Mouse (Mus musculus) heart, embryonic 15.5 days (tissue): ENCODE measurements around the gene Polr2i. TPM values are rescaled to one million over a fixed set of nuclear protein-coding genes. Genes with fewer than 3 reads are reported as not detected.
"Not testable (repeated sequence)": the region's sequence is repeated elsewhere in the genome, so short reads cannot be mapped to it uniquely, and the experiment has no call there.

ENCODE experiments used
- ATAC-seq: fragments of 200-750 bp; cut with Nextera tagmentation; replicated peaks from 2 replicates; pipeline ENCODE4 v1.8.0; 2017; ENCODE audit warnings: low read depth, moderate TSS enrichment; ENCODE audit not compliant: insufficient number of reproducible peaks, insufficient read depth, low FRiP score
- H3K27ac ChIP-seq: fragments of 300-500 bp; sonication (generic); 2 replicates; pipeline ENCODE4 v1.5.1; 2015; ENCODE audit warnings: mild to moderate bottlenecking, inconsistent platforms
- H3K27me3 ChIP-seq: fragments of 300-500 bp; sonication (generic); 2 replicates; pipeline ENCODE4 v1.6.1; 2015; ENCODE audit warnings: inconsistent platforms
- H3K36me3 ChIP-seq: fragments of 300-500 bp; sonication (generic); 2 replicates; pipeline ENCODE4 v1.6.1; 2015; ENCODE audit warnings: mild to moderate bottlenecking, inconsistent platforms
- H3K4me1 ChIP-seq: fragments of 300-500 bp; sonication (generic); replicated peaks from 2 replicates; pipeline ENCODE4 v1.6.1; 2015; ENCODE audit warnings: inconsistent platforms
- H3K4me2 ChIP-seq: fragments of 300-500 bp; sonication (generic); 2 replicates; pipeline ENCODE4 v1.6.1; 2015; ENCODE audit warnings: inconsistent platforms, mild to moderate bottlenecking, moderate library complexity
- H3K4me3 ChIP-seq: fragments of 300-500 bp; sonication (generic); 2 replicates; pipeline ENCODE4 v1.5.1; 2015; ENCODE audit warnings: mild to moderate bottlenecking, inconsistent platforms
- H3K9ac ChIP-seq: fragments of 300-500 bp; sonication (generic); 2 replicates; pipeline ENCODE4 v1.6.1; 2015; ENCODE audit warnings: mild to moderate bottlenecking, inconsistent platforms
- H3K9me3 ChIP-seq: fragments of 300-500 bp; sonication (generic); replicated peaks from 2 replicates; pipeline ENCODE4 v1.6.1; 2016; ENCODE audit warnings: inconsistent platforms
- WGBS: fragments of 180-500 bp; shearing (Covaris S2); methylation state at CpG from one replicate; pipeline ENCODE4 v1.1.7; 2015; ENCODE audit warnings: mixed read lengths; 5-methylcytosine and 5-hydroxymethylcytosine counted together
- polyA plus RNA-seq: library from polyadenylated mRNA; unstranded; fragments of >200 nt; fragmentation: Nextera tagmentation; extraction: Ambion mirVana; gene quantifications from 2 replicates; pipeline ENCODE4 v1.2.1, GENCODE M21; 2015

The Polr2i gene
- polyA plus RNA-seq, 1 experiment from 2014 or later: 99.7 TPM

GRCm38 (mm10) chr7:30206364-30206763 lies 25.4 kb upstream of the Polr2i start:
- H3K9ac ChIP-seq, H3K9me3 ChIP-seq, H3K27ac ChIP-seq, ATAC-seq, H3K36me3 ChIP-seq, H3K4me2 ChIP-seq, H3K4me3 ChIP-seq, H3K27me3 ChIP-seq: not testable (repeated sequence)
- peaks cover 12% of the 10 kb centered on the region; the same call in 1 of the 2 replicates for H3K4me1 ChIP-seq
- WGBS: 55% methylated on average over 5 of the region's 5 CpGs

GRCm38 (mm10) chr7:30211025-30211424 lies 20.7 kb upstream of the Polr2i start:
- no peak overlapping the region for H3K27ac ChIP-seq
- no peaks in the 10 kb centered on the region for H3K27me3 ChIP-seq
- H3K4me1 ChIP-seq: no peaks in the 10 kb centered on the region
- H3K4me3 ChIP-seq: no peak overlapping the region
- H3K4me2 ChIP-seq: no peak overlapping the region
- H3K9me3 ChIP-seq: no peaks in the 10 kb centered on the region
- ATAC-seq: no peak
- H3K9ac ChIP-seq: no peak overlapping the region
- WGBS: 39% methylated on average over 4 of the region's 4 CpGs
- H3K36me3 ChIP-seq: no peaks in the 10 kb centered on the region

- peaks cover 7% of the 10 kb centered on the region; the same call in 1 of the 2 replicates for H3K4me1 ChIP-seq
- ATAC-seq: no peak
Measured at GRCm38 (mm10) chr7:30213881-30214280, 17.9 kb upstream of the Polr2i start.

GRCm38 (mm10) chr7:30215875-30216274 lies 15.9 kb upstream of the Polr2i start:
- H3K4me1 ChIP-seq: peaks cover 16% of the 10 kb centered on the region
- H3K4me3 ChIP-seq: no peak overlapping the region
- WGBS: 77% methylated on average over 3 of the region's 3 CpGs
- no peaks in the 10 kb centered on the region for H3K9me3 ChIP-seq
- no peak overlapping the region for H3K27ac ChIP-seq
- H3K36me3 ChIP-seq: no peaks in the 10 kb centered on the region
- ATAC-seq: no peak
- no peak overlapping the region for H3K9ac ChIP-seq
- H3K4me2 ChIP-seq: no peak overlapping the region
- no peaks in the 10 kb centered on the region for H3K27me3 ChIP-seq

More at GRCm38 (mm10) chr7:30213881-30214280, 17.9 kb upstream of the Polr2i start:
- no peak overlapping the region for H3K27ac ChIP-seq
- H3K27me3 ChIP-seq: no peaks in the 10 kb centered on the region
- no peaks in the 10 kb centered on the region for H3K36me3 ChIP-seq
- no peaks in the 10 kb centered on the region for H3K9me3 ChIP-seq
- H3K9ac ChIP-seq: no peak overlapping the region
- no peak overlapping the region for H3K4me3 ChIP-seq
- no peak overlapping the region for H3K4me2 ChIP-seq
- WGBS: 72% methylated on average over 3 of the region's 3 CpGs

DNA sequence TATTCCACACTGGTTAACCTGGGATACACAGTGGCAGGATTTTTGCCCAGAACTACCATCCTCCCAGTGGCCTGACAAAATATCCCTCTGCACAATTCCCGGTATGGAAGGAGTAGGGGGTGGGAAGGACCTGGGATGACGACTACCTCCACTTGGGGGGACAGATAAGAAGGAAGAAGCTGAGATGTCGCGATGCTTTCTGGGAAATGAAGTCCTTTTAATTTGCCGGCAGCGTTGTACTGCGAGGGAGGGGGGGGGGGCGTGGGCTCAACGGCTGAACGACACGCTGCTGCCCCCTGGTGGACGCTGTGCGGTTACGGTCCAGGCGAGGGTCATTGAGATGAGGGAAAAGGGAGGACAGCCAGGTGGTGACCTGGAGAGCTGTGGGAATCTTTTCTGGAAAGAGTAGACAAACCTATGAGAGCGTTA lies 15.0 kb upstream of the Polr2i start:
- H3K9ac ChIP-seq: no peak overlapping the region; the same call in 1 of the 2 replicates
- H3K27me3 ChIP-seq: no peaks in the 10 kb centered on the region
- 2% methylated on average over 16 of the region's 16 CpGs for WGBS
- peak overlapping the region; percentile 50 for H3K4me2 ChIP-seq
- no peaks in the 10 kb centered on the region for H3K36me3 ChIP-seq
- H3K4me1 ChIP-seq: peaks cover 16% of the 10 kb centered on the region
- peak; percentile 56 for ATAC-seq
- H3K4me3 ChIP-seq: peak overlapping the region; percentile 28
- H3K9me3 ChIP-seq: no peaks in the 10 kb centered on the region
- H3K27ac ChIP-seq: no peak overlapping the region

DNA sequence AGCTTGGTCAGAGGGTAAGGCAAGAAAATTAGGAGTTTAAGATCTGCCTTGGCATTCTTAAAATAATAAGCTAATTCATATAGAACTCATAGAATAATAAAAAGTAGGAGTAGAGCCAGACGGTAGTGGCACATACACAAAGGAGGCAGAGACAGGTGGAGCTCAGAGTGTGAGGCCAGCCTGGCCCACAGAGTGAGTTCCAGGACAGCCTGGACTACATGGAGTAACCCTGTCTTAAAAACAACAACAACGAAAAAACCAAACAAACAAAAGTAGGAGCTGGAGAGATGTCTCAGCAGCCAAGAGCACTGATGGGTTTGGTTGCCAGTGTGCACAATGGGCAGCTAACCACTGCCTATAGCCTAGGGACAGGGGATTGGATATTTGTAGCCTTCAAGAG lies 14.5 kb upstream of the Polr2i start:
- Histone ChIP-seq H3K9ac (no peak overlapping the region), H3K4me2 (no peak overlapping the region), H3K4me1 (peaks cover 16% of the 10 kb centered on the region), H3K9me3 (no peaks in the 10 kb centered on the region), H3K36me3 (no peaks in the 10 kb centered on the region), H3K27me3 (no peaks in the 10 kb centered on the region), H3K4me3 (no peak overlapping the region), H3K27ac (no peak overlapping the region)
- 67% methylated on average over 2 of the region's 2 CpGs for WGBS
- ATAC-seq: no peak

DNA sequence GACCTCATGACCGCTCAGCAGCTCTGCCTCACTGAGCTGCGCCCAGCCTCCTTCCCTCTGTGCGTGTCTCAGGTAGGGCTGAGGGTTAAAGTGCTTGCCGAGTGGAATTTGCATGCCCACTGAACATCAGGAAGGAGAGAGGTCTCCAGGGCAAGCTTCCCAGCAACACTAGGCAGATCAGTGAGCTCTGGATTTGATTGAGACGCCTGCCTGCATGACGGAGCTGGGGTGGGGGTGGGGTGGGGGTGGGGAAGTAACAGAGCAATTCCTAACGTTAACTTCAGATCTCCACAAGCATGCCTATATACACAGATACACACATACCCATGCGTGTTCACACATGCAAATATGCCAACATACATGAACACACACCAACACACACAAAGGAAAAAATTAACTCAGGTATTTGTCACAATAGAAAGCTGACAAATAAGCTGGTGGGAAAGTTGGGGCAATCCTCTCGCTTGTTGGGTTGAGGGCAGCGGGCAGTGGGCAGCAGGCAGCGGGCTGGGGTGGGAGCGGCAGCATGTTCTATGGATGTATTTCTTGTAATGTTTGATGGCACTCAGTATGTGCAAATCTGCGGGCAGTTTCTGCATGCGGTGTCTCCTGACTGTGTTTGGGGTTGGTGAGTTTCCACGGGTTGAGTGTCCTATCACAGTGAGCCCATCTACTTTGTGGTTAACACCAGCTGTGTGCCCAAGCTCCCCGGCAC lies 12.3 kb upstream of the Polr2i start:
- 4% methylated on average over 16 of the region's 16 CpGs for WGBS

GRCm38 (mm10) chr7:30220008-30220356 lies 11.8 kb upstream of the Polr2i start:
- Histone ChIP-seq H3K4me1 (peaks cover 16% of the 10 kb centered on the region), H3K36me3 (peaks cover 16% of the 10 kb centered on the region), H3K27me3 (no peaks in the 10 kb centered on the region), H3K27ac (peak overlapping the region; percentile 33), H3K9ac (peak overlapping the region; percentile 70), H3K4me2 (peak overlapping the region; percentile 93), H3K9me3 (no peaks in the 10 kb centered on the region), H3K4me3 (peak overlapping the region; percentile 58)
- no peak for ATAC-seq
- 23% methylated on average over 11 of the region's 11 CpGs for WGBS

More for the DNA sequence above, 12.3 kb upstream of the Polr2i start:
- H3K36me3 ChIP-seq: peaks cover 14% of the 10 kb centered on the region
- ATAC-seq: peak; percentile 63
- peaks cover 16% of the 10 kb centered on the region for H3K4me1 ChIP-seq
- H3K27me3 ChIP-seq: no peaks in the 10 kb centered on the region
- peak overlapping the region; percentile 33 for H3K27ac ChIP-seq
- H3K9me3 ChIP-seq: no peaks in the 10 kb centered on the region
- peak overlapping the region; percentile 70 for H3K9ac ChIP-seq
- peak overlapping the region; percentile 93 for H3K4me2 ChIP-seq
- peak overlapping the region; percentile 58 for H3K4me3 ChIP-seq

GRCm38 (mm10) chr7:30221433-30221832 lies 10.3 kb upstream of the Polr2i start:
- Histone ChIP-seq H3K27ac (no peak overlapping the region), H3K36me3 (peaks cover 27% of the 10 kb centered on the region), H3K4me3 (no peak overlapping the region), H3K4me2 (no peak overlapping the region), H3K9me3 (no peaks in the 10 kb centered on the region), H3K4me1 (peaks cover 14% of the 10 kb centered on the region), H3K9ac (no peak overlapping the region), H3K27me3 (no peaks in the 10 kb centered on the region)
- WGBS: 80% methylated on average over 3 of the region's 3 CpGs
- ATAC-seq: no peak

DNA sequence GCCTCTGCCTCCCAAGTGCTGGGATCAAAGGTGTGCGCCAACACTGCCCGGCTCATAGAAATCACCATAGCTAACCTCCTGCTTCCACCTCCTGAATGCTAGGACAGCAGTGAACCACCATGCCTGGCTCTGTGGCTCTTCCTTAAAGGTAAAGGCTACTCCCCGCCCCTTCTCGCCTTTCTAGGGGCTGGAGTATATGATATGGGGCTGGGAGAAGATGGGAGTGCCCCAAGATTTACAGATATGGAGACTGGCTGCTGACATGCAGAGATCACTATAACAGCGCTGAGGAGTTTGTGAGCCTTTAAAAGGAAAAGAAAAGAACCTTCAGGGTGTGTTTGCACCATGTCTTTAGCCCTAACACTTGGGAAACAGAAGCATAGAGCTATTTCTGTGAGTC lies 9.5 kb upstream of the Polr2i start:
- WGBS: 89% methylated on average over 5 of the region's 5 CpGs
- Histone ChIP-seq H3K9ac (no peak overlapping the region), H3K27me3 (no peaks in the 10 kb centered on the region), H3K4me2 (no peak overlapping the region), H3K27ac (no peak overlapping the region), H3K4me1 (peaks cover 9% of the 10 kb centered on the region), H3K4me3 (no peak overlapping the region), H3K9me3 (no peaks in the 10 kb centered on the region), H3K36me3 (peaks cover 34% of the 10 kb centered on the region)
- ATAC-seq: no peak

DNA sequence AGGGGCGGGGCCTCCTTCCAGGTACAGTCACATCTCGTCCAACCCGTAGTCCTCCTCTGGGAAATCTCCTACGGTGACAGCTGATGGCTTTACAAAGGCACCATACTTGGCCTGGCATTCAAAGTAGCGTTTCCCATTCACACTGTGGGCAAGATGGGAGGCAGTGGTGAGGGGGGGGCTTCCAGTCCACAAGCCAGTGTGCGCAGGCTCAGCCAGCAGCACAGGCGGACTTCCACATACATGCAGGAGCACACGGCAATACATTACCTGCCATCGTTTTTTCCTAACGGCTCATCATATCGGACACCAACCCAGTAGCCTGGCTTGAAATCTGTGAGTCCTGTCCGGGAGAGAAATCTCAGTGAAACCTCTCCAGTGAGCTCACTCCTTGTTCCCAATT lies 7.5 kb upstream of the Polr2i start:
- H3K36me3 ChIP-seq: peaks cover 34% of the 10 kb centered on the region
- no peak overlapping the region for H3K27ac ChIP-seq
- no peak for ATAC-seq
- H3K9ac ChIP-seq: no peak overlapping the region
- H3K4me2 ChIP-seq: no peak overlapping the region
- H3K4me1 ChIP-seq: peaks cover 6% of the 10 kb centered on the region
- H3K4me3 ChIP-seq: no peak overlapping the region
- H3K27me3 ChIP-seq: no peaks in the 10 kb centered on the region
- WGBS: 93% methylated on average over 12 of the region's 12 CpGs
- no peaks in the 10 kb centered on the region for H3K9me3 ChIP-seq

DNA sequence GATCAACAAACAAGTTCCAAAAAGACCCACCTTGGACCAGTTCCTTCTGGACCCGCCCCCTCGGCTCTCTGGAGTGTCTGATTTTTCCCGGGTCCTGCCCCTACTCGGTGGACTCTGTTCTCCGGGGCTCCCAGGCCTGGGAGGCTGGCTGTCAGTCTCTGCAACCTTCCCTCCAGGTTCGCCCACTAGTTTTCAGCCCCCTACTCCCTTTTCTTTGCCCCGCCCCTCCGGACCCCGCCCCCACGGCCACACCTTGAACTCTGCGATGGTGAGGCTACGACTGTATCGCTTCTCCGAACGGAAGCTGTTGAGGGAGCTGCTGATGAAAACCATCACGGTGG lies 450 bp upstream of the Polr2i start:
- H3K9ac ChIP-seq: peak overlapping the region; percentile 58
- H3K36me3 ChIP-seq: peaks cover 15% of the 10 kb centered on the region
- peaks cover 19% of the 10 kb centered on the region for H3K4me1 ChIP-seq
- H3K4me3 ChIP-seq: peak overlapping the region; percentile 63
- H3K4me2 ChIP-seq: peak overlapping the region; percentile 86
- WGBS: 0% methylated on average over 16 of the region's 16 CpGs
- H3K27me3 ChIP-seq: no peaks in the 10 kb centered on the region
- no peak for ATAC-seq
- 0 out of 2 replicates have a peak overlapping the region, but pooled peaks have one; percentile 90 for H3K27ac ChIP-seq
- no peaks in the 10 kb centered on the region for H3K9me3 ChIP-seq
